Mouse (Mus musculus): ENCODE measurements at regions not wholly inside any gene's neighbourhood (a gene's known extent, or its start where the extent isn't known, plus 50 kb on each side); places are given as distances from the start of the nearest gene placed in this dataset.

DNA sequence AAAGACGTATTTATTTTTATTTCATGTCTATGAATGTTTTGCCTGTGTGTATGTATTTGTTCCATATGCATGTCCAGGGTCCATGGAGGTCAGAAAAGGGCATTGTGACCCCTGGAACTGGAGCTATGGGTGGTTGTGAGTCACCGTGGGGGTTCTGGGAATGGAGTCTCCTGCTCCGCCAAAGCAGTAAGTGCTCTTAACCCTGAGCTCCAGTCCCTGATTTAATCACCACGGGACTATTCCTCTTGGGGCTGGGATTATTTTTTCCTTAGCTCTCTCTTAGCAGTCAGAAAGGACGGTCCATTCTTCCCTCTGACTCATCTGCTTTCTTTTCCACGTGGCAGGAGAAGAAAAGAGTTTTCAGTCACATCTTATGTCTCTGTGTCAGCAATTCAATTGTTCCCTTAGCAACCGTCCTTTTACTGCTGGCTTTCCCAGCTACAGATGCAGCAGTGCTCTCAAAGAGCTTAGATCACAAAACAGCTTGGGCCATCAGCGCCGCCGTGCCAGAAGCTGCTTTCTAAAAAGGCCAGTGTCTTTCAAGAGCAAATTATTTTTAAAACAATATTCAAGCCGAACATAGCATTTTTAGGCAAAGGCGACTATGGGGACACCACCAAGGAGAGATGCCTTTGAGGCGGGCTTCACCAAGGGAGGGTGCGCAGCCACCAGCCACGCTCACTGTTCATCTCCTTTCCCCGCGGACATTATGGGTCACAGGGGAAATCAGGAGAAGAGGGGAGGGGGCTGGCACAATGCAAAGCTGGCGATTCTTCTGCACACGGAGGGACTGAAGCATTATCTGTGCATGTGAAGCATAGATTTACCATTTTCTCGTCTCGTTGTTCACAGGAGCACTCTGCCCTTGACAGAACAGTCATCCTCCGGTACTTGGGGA is 110.8 kb downstream of the Map3k7 start:
- no peak for DNase-seq

DNA sequence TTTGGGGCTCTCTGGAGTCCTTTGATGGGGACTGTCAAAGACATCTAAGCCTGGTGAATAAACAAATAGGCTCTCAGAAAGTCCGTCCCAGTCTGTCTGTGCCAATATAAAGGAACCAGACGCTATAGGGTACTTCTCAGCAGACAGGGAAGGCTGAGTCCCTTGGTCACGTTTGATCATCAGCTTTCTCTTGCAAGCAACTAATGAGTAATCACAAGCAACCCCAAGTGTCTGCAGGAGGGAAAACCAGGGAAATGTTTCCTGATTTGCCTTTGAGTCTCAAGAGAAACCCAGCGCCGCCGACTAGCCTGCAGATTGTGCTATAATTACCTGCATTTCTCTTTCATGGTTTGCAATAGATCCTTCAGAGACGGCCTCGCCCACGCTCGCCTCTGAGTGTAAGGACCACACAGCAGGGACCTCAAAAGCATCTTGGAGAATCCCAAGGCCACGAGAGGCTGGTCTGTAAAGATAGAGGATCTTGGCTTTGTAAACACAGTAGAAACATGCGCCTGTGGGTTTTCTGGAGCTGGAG is 112.6 kb downstream of the Map3k7 start:
- DNase-seq, result no peak

DNA sequence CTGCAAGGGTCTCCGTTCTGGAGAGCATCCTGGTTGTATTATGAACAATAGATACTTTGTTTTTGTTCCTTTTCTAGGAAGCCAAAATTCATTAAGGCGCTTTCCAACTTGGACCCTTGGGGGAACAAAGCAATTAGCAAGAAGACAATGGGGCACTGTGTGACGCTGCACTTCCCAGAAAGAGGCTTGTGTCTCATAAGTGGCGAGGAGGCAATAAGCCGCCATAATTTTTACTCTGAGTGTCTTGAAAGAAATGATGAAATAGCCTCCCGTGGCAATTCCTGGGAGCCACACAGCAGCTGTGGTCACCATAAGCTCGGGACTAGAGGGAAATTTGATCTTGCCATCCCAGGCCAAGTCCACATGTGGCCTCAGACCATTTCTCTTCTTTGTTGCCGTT is 119.6 kb downstream of the Map3k7 start:
- no peak for DNase-seq

DNA sequence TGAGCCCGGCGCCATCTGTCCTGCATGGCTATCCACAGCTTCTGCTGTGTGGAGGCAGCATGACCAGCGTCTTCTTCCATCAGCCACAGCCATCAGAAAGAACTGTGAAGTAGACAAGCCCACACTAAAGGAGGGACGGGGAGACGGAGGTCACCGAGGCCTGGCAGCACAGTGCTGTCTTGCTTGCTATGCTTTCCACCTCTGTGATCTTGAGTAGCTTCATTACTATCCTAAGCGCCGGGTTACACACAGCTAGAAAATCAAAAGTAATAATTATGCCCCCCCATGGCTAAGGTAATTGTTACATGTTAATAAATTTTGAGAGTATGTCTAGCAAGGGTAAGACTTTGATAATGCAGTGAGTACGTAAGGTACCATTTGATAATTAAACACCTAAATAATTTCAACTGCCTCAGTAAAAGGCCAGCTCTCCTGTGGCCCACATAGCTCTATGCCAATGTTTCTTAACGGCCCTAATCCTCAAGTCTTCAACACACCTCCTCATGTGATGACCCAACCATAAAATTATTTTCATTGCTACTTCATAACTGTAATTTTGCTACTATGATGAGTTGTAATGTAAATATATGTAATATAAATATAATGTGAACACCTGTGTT is 120.5 kb downstream of the Map3k7 start:
- no peak for DNase-seq

DNA sequence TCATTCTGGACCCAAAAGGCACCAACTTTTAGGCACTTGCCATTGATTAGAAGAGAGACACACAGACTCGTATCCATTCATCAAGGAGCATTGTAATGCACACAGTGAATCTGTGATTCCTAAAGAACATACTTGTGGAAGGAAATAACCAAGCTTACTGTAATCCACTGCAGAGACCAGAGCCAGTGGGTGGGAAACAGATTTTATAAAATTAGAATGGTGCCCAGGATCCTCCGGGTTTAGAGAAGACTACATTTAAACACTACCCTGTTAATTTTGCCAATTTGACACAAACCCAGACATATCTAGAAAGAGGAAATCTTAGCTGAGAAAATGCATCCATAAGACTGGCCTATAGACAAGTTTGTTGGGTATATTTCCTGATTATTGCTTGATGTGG is 121.1 kb downstream of the Map3k7 start:
- DNase-seq, result no peak

DNA sequence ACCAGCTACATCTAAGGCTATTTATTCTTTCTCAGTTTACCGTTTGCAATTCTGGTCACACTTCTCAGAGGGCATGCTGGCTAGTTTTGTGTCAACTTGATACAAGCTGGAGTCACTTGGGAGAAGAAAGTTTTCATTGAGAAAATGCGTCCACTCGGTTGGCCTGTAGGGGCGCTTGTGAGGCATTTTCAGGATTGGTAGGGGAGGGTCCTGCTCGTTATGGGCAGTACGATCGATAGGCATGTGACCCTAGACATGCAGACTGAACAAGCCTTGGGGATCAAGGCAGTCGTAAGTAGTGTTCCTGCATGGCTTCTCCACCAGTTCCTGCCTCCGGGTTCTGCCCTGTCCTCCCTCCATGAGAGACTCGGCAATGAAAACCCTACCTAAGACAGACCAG is 127.2 kb downstream of the Map3k7 start:
- DNase-seq, result no peak

DNA sequence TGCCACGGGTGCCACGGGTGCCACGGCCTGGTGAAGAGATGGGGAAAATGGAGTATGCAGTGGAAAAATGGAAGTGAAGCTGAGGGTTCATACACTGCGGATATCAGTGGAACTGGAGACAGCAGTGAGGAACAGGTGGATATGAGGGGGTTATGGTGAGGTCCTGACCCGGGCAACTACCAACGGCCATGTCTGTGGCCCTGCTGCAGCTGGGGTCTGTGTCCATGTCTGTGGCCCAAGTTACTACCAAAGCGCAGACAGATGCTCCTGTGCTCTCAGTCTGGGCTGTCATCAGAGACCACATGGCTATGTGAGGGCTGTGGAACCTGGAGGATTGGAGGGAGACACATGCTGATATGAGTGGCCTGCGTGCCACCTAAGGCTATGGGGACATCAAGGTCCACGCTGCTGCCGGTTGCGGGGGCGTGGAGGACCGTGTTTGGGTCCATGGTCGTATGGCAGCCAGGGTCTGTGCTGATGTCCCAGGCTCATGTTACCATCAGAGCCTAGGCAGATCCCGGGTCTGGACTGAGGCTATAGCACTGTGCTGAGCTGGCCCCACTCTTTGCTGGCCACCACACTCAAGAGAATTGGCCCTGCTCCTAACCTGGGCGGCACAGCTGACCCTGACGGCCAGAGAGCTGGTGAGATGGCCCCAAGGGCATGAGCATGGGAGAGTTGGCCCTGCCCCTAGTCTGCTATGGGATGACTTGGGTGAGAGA is 128.6 kb downstream of the Map3k7 start:
- DNase-seq, result no peak

GRCm38 (mm10) chr4:32098233-32098632 is 134.3 kb downstream of the Map3k7 start:
- DNase-seq, result no peak

- no peak for DNase-seq
These were observed 137.1 kb downstream of the Map3k7 start for GRCm38 (mm10) chr4:32101002-32101401.

GRCm38 (mm10) chr4:32106664-32107171 is 131.9 kb upstream of the Bach2 start:
- DNase-seq, result no peak

DNA sequence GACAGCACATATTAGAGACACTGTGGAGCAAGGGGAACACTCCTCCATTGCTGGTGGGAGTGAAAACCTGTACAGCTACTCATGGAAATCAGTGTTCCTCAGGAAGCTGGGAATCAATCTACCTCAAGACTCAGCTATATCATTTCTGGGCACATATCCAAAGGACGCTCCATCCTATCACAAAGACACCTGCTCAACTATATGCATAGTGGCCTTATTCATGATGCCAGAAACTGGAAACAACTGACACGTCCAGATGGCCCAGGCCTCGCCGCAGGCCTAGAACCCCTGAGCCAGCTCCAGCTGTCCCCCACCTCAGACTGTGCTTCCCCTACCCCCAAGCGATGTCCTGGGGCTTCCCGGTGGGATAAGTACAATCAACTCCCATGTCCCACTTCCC is 116.3 kb upstream of the Bach2 start:
- no peak for DNase-seq

DNA sequence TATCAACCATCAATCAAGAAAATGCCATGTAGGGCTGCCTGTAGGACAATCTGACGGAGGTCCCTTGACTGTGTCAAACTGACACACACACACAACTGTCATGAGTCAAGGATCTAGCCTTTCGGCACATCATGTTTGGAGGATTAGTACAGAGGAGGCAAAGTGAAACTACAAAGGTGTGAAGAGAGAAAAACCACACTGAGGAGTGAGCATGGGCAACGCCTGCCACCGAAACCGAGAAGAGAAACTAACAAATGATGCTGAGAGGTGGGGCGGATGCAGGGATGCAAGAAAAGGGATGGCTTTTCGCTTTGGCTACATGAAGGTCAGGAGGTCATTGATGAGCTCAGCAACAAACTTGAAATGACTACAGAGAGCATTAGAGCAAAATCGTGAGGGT is 111.8 kb upstream of the Bach2 start:
- DNase-seq, result no peak

- DNase-seq, result no peak
These were observed 108.0 kb upstream of the Bach2 start for GRCm38 (mm10) chr4:32130594-32130993.

DNA sequence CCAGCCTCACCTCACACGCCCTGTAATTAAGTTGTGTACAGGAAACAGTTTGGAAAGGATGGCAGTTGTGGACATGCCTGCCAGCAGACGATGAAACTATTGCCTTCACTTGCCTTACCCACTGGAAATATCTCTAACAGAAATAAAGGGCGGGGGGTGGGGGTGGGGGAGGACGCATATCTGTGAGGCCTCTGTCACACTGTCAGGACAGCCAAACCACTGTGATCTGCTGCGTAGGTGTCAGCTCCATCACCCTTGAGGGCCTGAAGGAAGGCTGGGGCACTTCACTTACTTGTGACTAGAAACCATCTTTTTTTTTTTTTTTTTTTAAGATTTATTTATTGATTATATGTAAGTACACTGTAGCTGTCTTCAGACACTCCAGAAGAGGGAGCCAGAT is 106.8 kb upstream of the Bach2 start:
- no peak for DNase-seq

- DNase-seq, result no peak
These were observed 102.5 kb upstream of the Bach2 start for GRCm38 (mm10) chr4:32136151-32136550.

DNA sequence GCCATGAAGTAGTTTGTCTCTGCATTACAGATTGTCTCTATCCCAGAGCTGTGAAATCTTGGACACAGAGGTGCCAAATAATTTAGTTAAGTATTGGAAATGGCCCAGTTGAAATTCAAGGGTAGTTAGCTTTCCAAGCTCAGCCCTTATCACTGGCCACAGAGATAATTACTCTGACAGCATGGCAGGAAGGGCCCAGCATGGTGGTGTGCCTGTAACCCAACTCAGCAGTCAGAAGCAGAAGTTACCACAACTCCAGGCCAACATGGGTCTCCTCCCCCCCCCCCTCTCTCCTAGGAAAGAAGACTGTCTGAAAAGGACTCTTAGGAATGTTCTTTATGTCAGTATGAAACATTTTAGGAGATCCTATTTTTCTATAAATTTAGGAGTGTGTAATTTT is 101.4 kb upstream of the Bach2 start:
- no peak for DNase-seq

- DNase-seq, result no peak
These were observed 100.6 kb upstream of the Bach2 start for GRCm38 (mm10) chr4:32137966-32138365.

GRCm38 (mm10) chr4:32139586-32139985 is 99.0 kb upstream of the Bach2 start:
- DNase-seq, result no peak

GRCm38 (mm10) chr4:32140068-32140467 is 98.5 kb upstream of the Bach2 start:
- no peak for DNase-seq

DNA sequence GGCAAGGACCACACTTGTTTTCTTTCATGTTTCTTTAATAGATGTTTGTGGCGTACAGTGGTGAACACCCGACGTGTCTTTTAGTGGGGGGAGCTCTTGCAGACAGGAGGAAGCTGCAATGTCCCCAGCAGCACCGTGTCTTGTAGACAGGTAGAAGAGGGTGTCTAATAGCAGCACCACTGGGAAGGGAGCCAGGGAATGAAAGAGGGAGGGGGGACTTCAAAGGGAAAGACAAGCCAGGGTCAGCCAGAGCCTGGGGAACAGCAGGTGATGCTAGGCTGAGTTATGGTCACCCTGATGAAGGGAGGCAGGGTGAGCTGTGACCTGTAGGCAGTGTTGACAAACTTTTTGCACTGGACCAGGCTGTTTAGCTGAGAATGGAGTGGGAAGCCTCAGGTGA is 96.4 kb upstream of the Bach2 start:
- DNase-seq, result no peak

DNA sequence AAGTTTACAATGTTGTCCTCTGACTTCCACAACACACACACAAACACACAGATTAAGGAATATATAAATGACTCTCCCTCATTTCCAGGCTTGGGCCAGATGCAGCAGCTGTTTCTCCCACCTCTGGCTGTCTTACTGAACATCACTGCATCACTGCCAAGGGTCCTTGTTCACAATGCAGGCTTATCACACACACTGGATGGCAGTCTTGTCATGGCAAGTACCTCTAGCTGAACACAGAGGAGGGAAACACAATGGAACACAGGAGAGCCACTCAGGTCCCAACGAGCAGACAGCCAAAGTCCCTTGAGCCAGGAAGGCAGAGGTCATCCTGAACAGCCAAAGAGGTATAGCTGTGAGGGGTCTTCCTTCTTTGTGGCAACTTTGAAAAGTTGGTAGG is 91.5 kb upstream of the Bach2 start:
- DNase-seq, result no peak

DNA sequence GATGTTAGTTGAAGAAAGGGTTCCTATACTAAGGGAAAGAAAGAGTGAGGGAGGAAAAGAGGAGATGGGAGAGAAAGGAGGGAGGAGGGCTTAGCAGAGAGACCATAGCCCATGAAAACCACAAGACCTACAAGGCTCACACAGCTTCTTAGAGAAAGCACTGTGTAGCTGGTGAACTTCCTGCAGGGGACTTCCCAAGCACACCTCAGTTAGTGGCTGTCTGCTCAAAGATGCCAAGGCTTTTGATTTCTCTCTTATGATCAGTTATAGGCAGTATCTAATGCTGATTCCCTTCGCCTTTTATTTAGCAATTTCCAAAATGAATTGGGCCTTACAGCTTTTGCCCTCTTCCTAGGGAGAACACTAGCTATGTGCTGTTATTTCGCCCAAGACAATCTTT is 90.0 kb upstream of the Bach2 start:
- DNase-seq, result no peak

DNA sequence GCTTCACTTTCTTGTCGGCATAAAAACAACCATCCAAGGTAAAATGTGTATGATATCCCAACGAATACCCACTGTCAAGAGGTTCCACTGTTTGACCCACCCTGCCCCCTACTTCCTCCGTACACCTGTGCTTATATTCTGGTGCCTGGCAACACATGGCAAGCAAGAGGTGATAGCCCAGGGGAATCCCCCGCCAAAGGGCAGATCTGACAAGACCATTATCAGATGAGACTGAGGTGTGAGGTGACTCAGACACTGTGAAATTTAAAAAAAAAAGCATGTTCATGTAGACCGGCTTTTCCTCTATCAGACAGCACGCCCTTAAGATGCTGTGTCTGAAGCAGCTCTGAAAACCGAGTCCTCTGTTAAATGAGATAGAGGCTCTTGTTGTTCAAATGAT is 89.4 kb upstream of the Bach2 start:
- DNase-seq, result no peak

All from cerebellum, adult 8-10 months (tissue).